Mouse (Mus musculus) kidney, postnatal 4 days (tissue): Measurements from ENCODE around the gene Mboat2.

ENCODE experiments used
- DNase-seq, 2 experiments: peaks; one replicate each; pipeline ENCODE4 v3.0.0; 2021; ENCODE audit warnings: mixed read lengths in 2 of 2

Mboat2 gene

GRCm38 (mm10) chr12:24866645-24867044 lies 36.0 kb downstream of the Mboat2 start:
- DNase-seq, result no peak

- DNase-seq, result no peak
Measured at GRCm38 (mm10) chr12:24868694-24869093, 38.0 kb downstream of the Mboat2 start.

- DNase-seq, result no peak
Measured at GRCm38 (mm10) chr12:24869231-24869630, 38.6 kb downstream of the Mboat2 start.

- no peak for DNase-seq
Measured at GRCm38 (mm10) chr12:24870901-24871300, 40.2 kb downstream of the Mboat2 start.

GRCm38 (mm10) chr12:24872264-24872663 lies 41.6 kb downstream of the Mboat2 start:
- peak in 1 of 2 experiments; percentile 40 for DNase-seq

- DNase-seq, result no peak
Measured at GRCm38 (mm10) chr12:24872689-24873088, 42.0 kb downstream of the Mboat2 start.

- DNase-seq, result no peak
Measured at GRCm38 (mm10) chr12:24875908-24876307, 45.2 kb downstream of the Mboat2 start.

- no peak for DNase-seq
Measured at GRCm38 (mm10) chr12:24877231-24877630, 46.6 kb downstream of the Mboat2 start.

GRCm38 (mm10) chr12:24878090-24878489 lies 47.4 kb downstream of the Mboat2 start:
- no peak for DNase-seq

GRCm38 (mm10) chr12:24878735-24879362 lies 48.2 kb downstream of the Mboat2 start:
- no peak for DNase-seq

- no peak for DNase-seq
Measured at GRCm38 (mm10) chr12:24879613-24880029, 48.9 kb downstream of the Mboat2 start.

GRCm38 (mm10) chr12:24883279-24883678 lies 52.6 kb downstream of the Mboat2 start:
- DNase-seq, result no peak

GRCm38 (mm10) chr12:24886800-24887199 lies 56.1 kb downstream of the Mboat2 start:
- no peak for DNase-seq

GRCm38 (mm10) chr12:24889371-24890051 lies 58.8 kb downstream of the Mboat2 start:
- DNase-seq, result peak in 1 of 2 experiments; percentile 24

- DNase-seq, result no peak
Measured at GRCm38 (mm10) chr12:24890158-24890557, 59.5 kb downstream of the Mboat2 start.

- no peak for DNase-seq
Measured at GRCm38 (mm10) chr12:24890684-24891459, 60.2 kb downstream of the Mboat2 start.

GRCm38 (mm10) chr12:24892536-24892935 lies 61.9 kb downstream of the Mboat2 start:
- no peak for DNase-seq

- peak; percentile 65 to 82 for DNase-seq
Measured at GRCm38 (mm10) chr12:24893777-24894468, 63.2 kb downstream of the Mboat2 start.

- no peak for DNase-seq
Measured at GRCm38 (mm10) chr12:24895352-24895751, 64.7 kb downstream of the Mboat2 start.

- peak in 1 of 2 experiments; percentile 31 for DNase-seq
Measured at GRCm38 (mm10) chr12:24897354-24897753, 66.7 kb downstream of the Mboat2 start.

GRCm38 (mm10) chr12:24898226-24898625 lies 67.5 kb downstream of the Mboat2 start:
- peak in 1 of 2 experiments; percentile 41 for DNase-seq

GRCm38 (mm10) chr12:24899636-24900035 lies 69.0 kb downstream of the Mboat2 start:
- DNase-seq, result peak in 1 of 2 experiments; percentile 54

- DNase-seq, result no peak
Measured at GRCm38 (mm10) chr12:24902736-24903135, 72.1 kb downstream of the Mboat2 start.
